Mouse (Mus musculus) E14TG2a.4 (cell line): Measurements from ENCODE around the gene Itgb5.

Experiments used
- CTCF ChIP-seq: conservative IDR thresholded peaks from 2 replicates; pipeline ENCODE4 v1.5.1; 2014; ENCODE audit warnings: low read length
- NANOG ChIP-seq: IDR thresholded peaks from 2 replicates; pipeline ENCODE4 v1.6.1; 2014; ENCODE audit warnings: borderline replicate concordance, low read length, mixed read lengths

GRCm38 (mm10) chr16:33879556-33879955 lies 50.1 kb downstream of the Itgb5 start:
- TF ChIP-seq CTCF = no peak
- no peak for TF ChIP-seq NANOG
